Mouse (Mus musculus) E14TG2a.4 (cell line): Measurements from ENCODE around the gene Prodh2.

Source experiments
- CTCF ChIP-seq: conservative IDR thresholded peaks from 2 replicates; pipeline ENCODE4 v1.5.1; 2014; ENCODE audit warnings: low read length
- NANOG ChIP-seq: IDR thresholded peaks from 2 replicates; pipeline ENCODE4 v1.6.1; 2014; ENCODE audit warnings: borderline replicate concordance, low read length, mixed read lengths
- POU5F1 ChIP-seq: IDR thresholded peaks from 2 replicates; pipeline ENCODE4 v1.6.1; 2014; ENCODE audit warnings: low read length, borderline replicate concordance

- TF ChIP-seq CTCF (no peak), NANOG (no peak), POU5F1 (no peak)
Observed at GRCm38 (mm10) chr7:30443696-30444095, 49.7 kb upstream of the Prodh2 start.
